Mouse (Mus musculus): ENCODE data around the gene Stag2.

Stag2 gene

GRCm38 (mm10) chrX:42148788-42149556 is at the start of gene Stag2:
Stag2 (plus strand) TSS chrX:42149317.
- peak; percentile 89 for DNase-seq (ENCODE audit: low spot score)

GRCm38 (mm10) chrX:42107137-42107536 is 42.0 kb upstream of the Stag2 start:
- DNase-seq (ENCODE audit: low spot score), result no peak

GRCm38 (mm10) chrX:42110585-42110984 is 38.5 kb upstream of the Stag2 start:
- DNase-seq (ENCODE audit: low spot score), result no peak

- no peak for DNase-seq (ENCODE audit: low spot score)
Observed at GRCm38 (mm10) chrX:42119442-42120048, 29.6 kb upstream of the Stag2 start.

- DNase-seq (ENCODE audit: low spot score), result no peak
Observed at GRCm38 (mm10) chrX:42124963-42125697, 24.0 kb upstream of the Stag2 start.

- no peak for DNase-seq (ENCODE audit: low spot score)
Observed at GRCm38 (mm10) chrX:42139882-42140281, 9.2 kb upstream of the Stag2 start.

- DNase-seq (ENCODE audit: low spot score), result no peak
Observed at GRCm38 (mm10) chrX:42142620-42143019, 6.5 kb upstream of the Stag2 start.

- no peak for DNase-seq (ENCODE audit: low spot score)
Observed at GRCm38 (mm10) chrX:42143991-42144390, 5.1 kb upstream of the Stag2 start.

GRCm38 (mm10) chrX:42148016-42148451 is 1.1 kb upstream of the Stag2 start:
- no peak for DNase-seq (ENCODE audit: low spot score)

- DNase-seq (ENCODE audit: low spot score), result peak; percentile 57
Observed at GRCm38 (mm10) chrX:42149557-42150345, 634 bp downstream of the Stag2 start.

- DNase-seq (ENCODE audit: low spot score), result peak; percentile 76
Observed at GRCm38 (mm10) chrX:42150346-42151023, 1.4 kb downstream of the Stag2 start.

GRCm38 (mm10) chrX:42151024-42151754 is 2.1 kb downstream of the Stag2 start:
- DNase-seq (ENCODE audit: low spot score), result no peak

- peak; percentile 76 for DNase-seq (ENCODE audit: low spot score)
Observed at GRCm38 (mm10) chrX:42151903-42152369, 2.8 kb downstream of the Stag2 start.

- DNase-seq (ENCODE audit: low spot score), result no peak
Observed at GRCm38 (mm10) chrX:42153056-42153455, 3.9 kb downstream of the Stag2 start.

GRCm38 (mm10) chrX:42165455-42165854 is 16.3 kb downstream of the Stag2 start:
- DNase-seq (ENCODE audit: low spot score), result no peak

- DNase-seq (ENCODE audit: low spot score), result no peak
Observed at GRCm38 (mm10) chrX:42170811-42171210, 21.7 kb downstream of the Stag2 start.

GRCm38 (mm10) chrX:42187590-42187989 is 38.5 kb downstream of the Stag2 start:
- DNase-seq (ENCODE audit: low spot score), result no peak

- DNase-seq (ENCODE audit: low spot score), result no peak
Observed at GRCm38 (mm10) chrX:42188825-42189426, 39.8 kb downstream of the Stag2 start.

- no peak for DNase-seq (ENCODE audit: low spot score)
Observed at GRCm38 (mm10) chrX:42194608-42195007, 45.5 kb downstream of the Stag2 start.

GRCm38 (mm10) chrX:42202482-42202881 is 53.4 kb downstream of the Stag2 start:
- no peak for DNase-seq (ENCODE audit: low spot score)

All from ovary, postnatal 36 days (tissue).